Mouse (Mus musculus): Measurements from ENCODE around the gene Olfr661. TPM values are rescaled to one million over a fixed set of nuclear protein-coding genes. Genes with fewer than 3 reads are reported as not detected.

Olfr661 gene
- polyA plus RNA-seq (2012; rRNA removed): not detected in 2 replicates

- 83% methylated on average over 2 of the region's 2 CpGs for WGBS
- Histone ChIP-seq H3K27me3 (ENCODE audit: control insufficient read depth, insufficient read depth, low read length) (no peaks in the 10 kb centered on the region), H3K4me1 (ENCODE audit: control insufficient read depth, insufficient read depth, low read length) (no peaks in the 10 kb centered on the region), H3K4me3 (replicated peaks; ENCODE audit: insufficient read depth, low read depth, low read length) (no peak within 1 kb of the TSS), H3K27ac (ENCODE audit: insufficient read depth, low read length) (no peak within 1 kb of the TSS)
- DNase-seq: no peak
- TF ChIP-seq CTCF (IDR thresholded peaks at IDR 0.05; ENCODE audit: borderline replicate concordance, insufficient read depth, low read depth, low read length) (no peak), POLR2A (IDR thresholded peaks at IDR 0.05; ENCODE audit: borderline replicate concordance, insufficient read depth, low read length) (no peak)
These were observed at the start of gene Olfr661 for GRCm38 (mm10) chr7:104686201-104686600. TSS of gene Olfr661 (plus strand) at chr7:104686501.

- peak; percentile 8 to 16 for DNase-seq
- 21% methylated on average over 22 of the region's 22 CpGs for WGBS
- H3K27me3 ChIP-seq (ENCODE audit: control insufficient read depth, insufficient read depth, low read length): no peaks in the 10 kb centered on the region
- H3K4me1 ChIP-seq (ENCODE audit: control insufficient read depth, insufficient read depth, low read length): no peaks in the 10 kb centered on the region
- no peak within 1 kb of the TSS for H3K27ac ChIP-seq (ENCODE audit: insufficient read depth, low read length)
- no peak within 1 kb of the TSS for H3K4me3 ChIP-seq (replicated peaks; ENCODE audit: insufficient read depth, low read depth, low read length)
- no peak for TF ChIP-seq CTCF (IDR thresholded peaks at IDR 0.05; ENCODE audit: borderline replicate concordance, insufficient read depth, low read depth, low read length)
- TF ChIP-seq POLR2A (IDR thresholded peaks at IDR 0.05; ENCODE audit: borderline replicate concordance, insufficient read depth, low read length): no peak
These were observed 39.3 kb upstream of the Olfr661 start, which contains the start of gene Olfr658 for GRCm38 (mm10) chr7:104646841-104647482. TSS of gene Olfr658 (minus strand) at chr7:104647305.

GRCm38 (mm10) chr7:104666453-104666852 is 19.8 kb upstream of the Olfr661 start, which contains the start of gene Olfr659:
TSS of gene Olfr659 (plus strand) at chr7:104666753.
- 83% methylated on average over 3 of the region's 3 CpGs for WGBS
- DNase-seq: no peak

More at GRCm38 (mm10) chr7:104666453-104666852, 19.8 kb upstream of the Olfr661 start, which contains the start of gene Olfr659:
- Histone ChIP-seq H3K27ac (ENCODE audit: insufficient read depth, low read length) (no peak within 1 kb of the TSS), H3K27me3 (ENCODE audit: control insufficient read depth, insufficient read depth, low read length) (no peaks in the 10 kb centered on the region), H3K4me1 (ENCODE audit: control insufficient read depth, insufficient read depth, low read length) (no peaks in the 10 kb centered on the region), H3K4me3 (replicated peaks; ENCODE audit: insufficient read depth, low read depth, low read length) (no peak within 1 kb of the TSS)
- TF ChIP-seq CTCF (IDR thresholded peaks at IDR 0.05; ENCODE audit: borderline replicate concordance, insufficient read depth, low read depth, low read length) (no peak), POLR2A (IDR thresholded peaks at IDR 0.05; ENCODE audit: borderline replicate concordance, insufficient read depth, low read length) (no peak)

Other genes starting within 250 kb of the Olfr661 start
- gene Trim30a, start 221.3 kb upstream of the Olfr661 start, polyA plus RNA-seq (2012; rRNA removed): 1.6 TPM in 2 replicates
- 0.88 and 1.0 TPM in 2 replicates for gene Trim30d, start 178.7 kb upstream of the Olfr661 start, polyA plus RNA-seq (2012; rRNA removed)
- not detected in 2 replicates for gene Olfr651, start 136.4 kb upstream of the Olfr661 start, polyA plus RNA-seq (2012; rRNA removed)
- gene Olfr652, start 125.6 kb upstream of the Olfr661 start, polyA plus RNA-seq (2012; rRNA removed): not detected in 2 replicates
- not detected in 2 replicates for gene Olfr653, start 109.2 kb upstream of the Olfr661 start, polyA plus RNA-seq (2012; rRNA removed)
- not detected in 2 replicates for gene Olfr654, start 99.5 kb upstream of the Olfr661 start, polyA plus RNA-seq (2012; rRNA removed)
- 0.11 and 0.16 TPM in 2 replicates for gene Olfr655, start 84.7 kb upstream of the Olfr661 start, polyA plus RNA-seq (2012; rRNA removed)
- not detected in 2 replicates for gene Olfr656, start 72.5 kb upstream of the Olfr661 start, polyA plus RNA-seq (2012; rRNA removed)
- not detected in 2 replicates for gene Olfr657, start 61.7 kb upstream of the Olfr661 start, polyA plus RNA-seq (2012; rRNA removed)
- 0.25 and 0.52 TPM in 2 replicates for gene Olfr658, start 39.2 kb upstream of the Olfr661 start, polyA plus RNA-seq (2012; rRNA removed)
- not detected in 2 replicates for gene Olfr659, start 19.7 kb upstream of the Olfr661 start, polyA plus RNA-seq (2012; rRNA removed)
- not detected in 2 replicates for gene Usp17le, start 91.0 kb downstream of the Olfr661 start, polyA plus RNA-seq (2012; rRNA removed)
- gene Usp17lb, start 156.1 kb downstream of the Olfr661 start, polyA plus RNA-seq (2012; rRNA removed): not detected in 2 replicates
- not detected in 2 replicates for gene Usp17la, start 170.5 kb downstream of the Olfr661 start, polyA plus RNA-seq (2012; rRNA removed)
- not detected in 2 replicates for gene Olfr665, start 191.5 kb downstream of the Olfr661 start, polyA plus RNA-seq (2012; rRNA removed)
- not detected in 2 replicates for gene Olfr666, start 209.5 kb downstream of the Olfr661 start, polyA plus RNA-seq (2012; rRNA removed)
- not detected in 2 replicates for gene Olfr667, start 235.0 kb downstream of the Olfr661 start, polyA plus RNA-seq (2012; rRNA removed)
- gene Olfr668, start 241.6 kb downstream of the Olfr661 start, polyA plus RNA-seq (2012; rRNA removed): not detected in 2 replicates
- gene Olfr669, start 247.7 kb downstream of the Olfr661 start, polyA plus RNA-seq (2012; rRNA removed): not detected in 2 replicates